Mouse (Mus musculus): ENCODE data around the gene Dazl. TPM values are rescaled to one million over a fixed set of nuclear protein-coding genes. Genes with fewer than 3 reads are reported as not detected.

Gene Dazl
- 0.50 and 0.65 TPM in 2 replicates for polyA plus RNA-seq (2014; fragmentation: Nextera tagmentation; extraction: Ambion mirVana)

GRCm38 (mm10) chr17:50293241-50293731 is at the start of gene Dazl:
Gene Dazl (minus strand): TSS chr17:50293636.
- H3K27me3 ChIP-seq (ENCODE audit: control insufficient read depth, insufficient read depth, low read length) = no peaks in the 10 kb centered on the region

DNA sequence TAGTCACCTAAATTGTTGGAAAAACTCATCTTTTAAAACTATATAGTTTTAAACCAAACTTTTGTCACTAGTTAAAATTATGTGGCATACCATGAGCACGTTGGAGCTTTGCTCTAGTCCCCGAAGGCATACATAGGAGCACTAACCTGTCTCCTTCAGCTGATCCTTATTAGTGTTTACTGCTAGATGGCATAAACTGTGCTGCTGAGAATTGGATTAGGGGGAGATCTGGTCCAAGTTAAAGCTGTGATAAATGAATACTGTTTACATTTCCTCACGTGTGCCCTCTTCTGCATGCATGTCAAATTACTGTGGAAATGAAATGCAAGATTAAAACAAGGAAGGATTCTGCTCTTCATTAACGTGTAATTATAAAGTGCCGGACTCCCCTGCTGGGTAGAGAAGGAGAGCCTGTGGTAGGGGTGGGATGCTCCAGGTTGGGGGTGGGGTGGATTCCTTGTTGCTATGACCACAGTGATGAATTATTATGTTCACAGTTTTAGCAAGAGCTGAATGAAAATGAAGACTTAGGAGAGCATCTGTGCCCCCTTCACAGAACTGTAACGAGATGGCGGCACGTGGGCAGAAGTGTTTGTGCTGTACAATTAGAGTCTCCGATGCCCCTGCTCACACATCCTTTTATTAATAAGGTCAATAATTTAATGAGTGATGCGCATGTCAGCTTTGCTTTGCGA is 48.6 kb upstream of the Dazl start:
- 85% methylated on average over 11 of the region's 11 CpGs for WGBS (ENCODE audit: insufficient replicate concordance)
- no peaks in the 10 kb centered on the region for H3K36me3 ChIP-seq (ENCODE audit: control insufficient read depth, insufficient read depth, low read length)
- H3K9ac ChIP-seq (ENCODE audit: low read depth, low read length) = no peak overlapping the region
- H3K9me3 ChIP-seq (replicated peaks; ENCODE audit: control insufficient read depth, low read length) = no peaks in the 10 kb centered on the region
- no peak overlapping the region for H3K4me3 ChIP-seq (ENCODE audit: low read depth, low read length)
- 0 out of 2 replicates have a peak, but pooled peaks cover 3% of the 10 kb centered on the region for H3K4me1 ChIP-seq (ENCODE audit: control insufficient read depth, insufficient read depth, low read length)
- H3K27me3 ChIP-seq (ENCODE audit: control insufficient read depth, insufficient read depth, low read length) = no peaks in the 10 kb centered on the region
- ATAC-seq (replicated peaks; ENCODE audit: insufficient number of reproducible peaks, low FRiP score, low TSS enrichment) = no peak
- H3K27ac ChIP-seq (ENCODE audit: low read depth, low read length) = no peak overlapping the region
- H3K4me2 ChIP-seq = no peak overlapping the region

More at GRCm38 (mm10) chr17:50293241-50293731, at the start of gene Dazl:
- H3K4me2 ChIP-seq = peak within 1 kb of the TSS; percentile 64
- H3K9me3 ChIP-seq (replicated peaks; ENCODE audit: control insufficient read depth, low read length) = peaks cover 5% of the 10 kb centered on the region
- no peaks in the 10 kb centered on the region for H3K4me1 ChIP-seq (ENCODE audit: control insufficient read depth, insufficient read depth, low read length)
- 89% methylated on average over 43 of the region's 43 CpGs for WGBS (ENCODE audit: insufficient replicate concordance)
- peak within 1 kb of the TSS; percentile 73 for H3K9ac ChIP-seq (ENCODE audit: low read depth, low read length)
- peak within 1 kb of the TSS; percentile 47 for H3K4me3 ChIP-seq (ENCODE audit: low read depth, low read length)
- no peaks in the 10 kb centered on the region for H3K36me3 ChIP-seq (ENCODE audit: control insufficient read depth, insufficient read depth, low read length)
- H3K27ac ChIP-seq (ENCODE audit: low read depth, low read length) = peak within 1 kb of the TSS; percentile 71
- no peak for ATAC-seq (replicated peaks; ENCODE audit: insufficient number of reproducible peaks, low FRiP score, low TSS enrichment)

DNA sequence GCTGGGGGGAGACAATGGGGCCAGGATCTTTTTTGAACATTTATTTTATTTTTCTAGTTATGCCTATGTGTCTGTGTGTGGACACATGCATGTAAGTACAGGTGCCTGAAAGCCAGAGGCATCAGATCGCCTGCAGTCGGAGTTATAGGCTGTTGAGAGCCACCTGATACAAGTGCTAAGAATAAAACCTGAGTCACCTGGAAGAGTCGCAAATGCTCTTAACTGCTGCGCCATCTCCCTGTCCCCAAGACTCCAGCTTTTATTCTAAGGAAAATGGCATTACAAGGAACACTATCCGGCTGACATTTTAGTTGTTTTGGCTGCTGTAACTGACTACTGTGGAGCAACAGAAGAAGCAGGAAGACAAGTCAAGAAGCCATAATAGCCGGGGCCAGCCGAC is 45.5 kb upstream of the Dazl start:
- Histone ChIP-seq H3K27me3 (ENCODE audit: control insufficient read depth, insufficient read depth, low read length) (no peaks in the 10 kb centered on the region), H3K27ac (ENCODE audit: low read depth, low read length) (no peak overlapping the region), H3K36me3 (ENCODE audit: control insufficient read depth, insufficient read depth, low read length) (no peaks in the 10 kb centered on the region), H3K4me1 (ENCODE audit: control insufficient read depth, insufficient read depth, low read length) (0 out of 2 replicates have a peak, but pooled peaks cover 3% of the 10 kb centered on the region), H3K9me3 (replicated peaks; ENCODE audit: control insufficient read depth, low read length) (no peaks in the 10 kb centered on the region), H3K9ac (ENCODE audit: low read depth, low read length) (no peak overlapping the region), H3K4me3 (ENCODE audit: low read depth, low read length) (no peak overlapping the region), H3K4me2 (no peak overlapping the region)
- WGBS (ENCODE audit: insufficient replicate concordance) = 84% methylated on average over 7 of the region's 7 CpGs
- no peak for ATAC-seq (replicated peaks; ENCODE audit: insufficient number of reproducible peaks, low FRiP score, low TSS enrichment)

GRCm38 (mm10) chr17:50335776-50336175 is 42.3 kb upstream of the Dazl start:
- H3K27ac ChIP-seq (ENCODE audit: low read depth, low read length) = no peak overlapping the region
- ATAC-seq (replicated peaks; ENCODE audit: insufficient number of reproducible peaks, low FRiP score, low TSS enrichment) = no peak
- H3K4me2 ChIP-seq = no peak overlapping the region

DNA sequence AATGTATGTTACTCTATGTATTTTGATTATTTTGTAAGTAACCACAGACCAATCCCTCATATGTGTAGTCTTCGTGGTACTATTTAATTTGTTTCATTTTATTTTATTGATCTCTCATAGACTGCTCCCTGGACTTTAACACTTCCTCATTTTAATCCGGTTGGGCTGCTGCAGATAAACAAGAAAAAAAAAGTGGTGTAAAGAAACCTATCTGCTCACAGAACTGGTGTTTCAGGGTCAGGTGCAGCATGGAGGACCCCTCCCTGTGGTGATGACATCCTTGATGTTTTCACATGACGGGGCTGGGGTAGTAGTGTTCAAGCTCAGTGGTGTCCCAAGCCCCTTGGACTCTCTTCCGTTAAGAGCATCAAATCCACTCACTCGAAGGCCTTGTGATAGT is 41.3 kb upstream of the Dazl start:
- no peak for ATAC-seq (replicated peaks; ENCODE audit: insufficient number of reproducible peaks, low FRiP score, low TSS enrichment)
- Histone ChIP-seq H3K27ac (ENCODE audit: low read depth, low read length) (no peak overlapping the region), H3K27me3 (ENCODE audit: control insufficient read depth, insufficient read depth, low read length) (no peaks in the 10 kb centered on the region), H3K4me2 (no peak overlapping the region), H3K4me3 (ENCODE audit: low read depth, low read length) (no peak overlapping the region), H3K4me1 (ENCODE audit: control insufficient read depth, insufficient read depth, low read length) (peaks cover 6% of the 10 kb centered on the region; the same call in 1 of the 2 replicates), H3K9me3 (replicated peaks; ENCODE audit: control insufficient read depth, low read length) (no peaks in the 10 kb centered on the region), H3K9ac (ENCODE audit: low read depth, low read length) (no peak overlapping the region), H3K36me3 (ENCODE audit: control insufficient read depth, insufficient read depth, low read length) (no peaks in the 10 kb centered on the region)
- 73% methylated on average over 5 of the region's 5 CpGs for WGBS (ENCODE audit: insufficient replicate concordance)

More at GRCm38 (mm10) chr17:50335776-50336175, 42.3 kb upstream of the Dazl start:
- no peak overlapping the region for H3K9ac ChIP-seq (ENCODE audit: low read depth, low read length)
- H3K36me3 ChIP-seq (ENCODE audit: control insufficient read depth, insufficient read depth, low read length) = no peaks in the 10 kb centered on the region
- WGBS (ENCODE audit: insufficient replicate concordance) = 85% methylated on average over 2 of the region's 2 CpGs
- no peaks in the 10 kb centered on the region for H3K27me3 ChIP-seq (ENCODE audit: control insufficient read depth, insufficient read depth, low read length)
- H3K9me3 ChIP-seq (replicated peaks; ENCODE audit: control insufficient read depth, low read length) = no peaks in the 10 kb centered on the region
- no peak overlapping the region for H3K4me3 ChIP-seq (ENCODE audit: low read depth, low read length)
- H3K4me1 ChIP-seq (ENCODE audit: control insufficient read depth, insufficient read depth, low read length) = peaks cover 6% of the 10 kb centered on the region; the same call in 1 of the 2 replicates

GRCm38 (mm10) chr17:50332012-50332300 is 38.5 kb upstream of the Dazl start:
- Histone ChIP-seq H3K9me3 (replicated peaks; ENCODE audit: control insufficient read depth, low read length) (no peaks in the 10 kb centered on the region), H3K4me2 (0 out of 2 replicates have a peak overlapping the region, but pooled peaks have one; percentile 8), H3K27me3 (ENCODE audit: control insufficient read depth, insufficient read depth, low read length) (no peaks in the 10 kb centered on the region), H3K36me3 (ENCODE audit: control insufficient read depth, insufficient read depth, low read length) (no peaks in the 10 kb centered on the region), H3K27ac (ENCODE audit: low read depth, low read length) (peak overlapping the region; percentile 23; the same call in 1 of the 2 replicates), H3K4me3 (ENCODE audit: low read depth, low read length) (no peak overlapping the region), H3K9ac (ENCODE audit: low read depth, low read length) (no peak overlapping the region), H3K4me1 (ENCODE audit: control insufficient read depth, insufficient read depth, low read length) (peaks cover 3% of the 10 kb centered on the region; the same call in 1 of the 2 replicates)
- ATAC-seq (replicated peaks; ENCODE audit: insufficient number of reproducible peaks, low FRiP score, low TSS enrichment) = no peak
- WGBS (ENCODE audit: insufficient replicate concordance) = 44% methylated on average over 7 of the region's 7 CpGs

GRCm38 (mm10) chr17:50331171-50332011 is 38.0 kb upstream of the Dazl start:
- peaks cover 3% of the 10 kb centered on the region; the same call in 1 of the 2 replicates for H3K4me1 ChIP-seq (ENCODE audit: control insufficient read depth, insufficient read depth, low read length)
- H3K27me3 ChIP-seq (ENCODE audit: control insufficient read depth, insufficient read depth, low read length) = no peaks in the 10 kb centered on the region
- H3K4me2 ChIP-seq = peak overlapping the region; percentile 24; the same call in 1 of the 2 replicates
- peak overlapping the region; percentile 23; the same call in 1 of the 2 replicates for H3K27ac ChIP-seq (ENCODE audit: low read depth, low read length)
- ATAC-seq (replicated peaks; ENCODE audit: insufficient number of reproducible peaks, low FRiP score, low TSS enrichment) = peak; percentile 46
- WGBS (ENCODE audit: insufficient replicate concordance) = 55% methylated on average over 8 of the region's 8 CpGs
- H3K9ac ChIP-seq (ENCODE audit: low read depth, low read length) = no peak overlapping the region
- no peaks in the 10 kb centered on the region for H3K9me3 ChIP-seq (replicated peaks; ENCODE audit: control insufficient read depth, low read length)
- no peak overlapping the region for H3K4me3 ChIP-seq (ENCODE audit: low read depth, low read length)
- H3K36me3 ChIP-seq (ENCODE audit: control insufficient read depth, insufficient read depth, low read length) = no peaks in the 10 kb centered on the region

DNA sequence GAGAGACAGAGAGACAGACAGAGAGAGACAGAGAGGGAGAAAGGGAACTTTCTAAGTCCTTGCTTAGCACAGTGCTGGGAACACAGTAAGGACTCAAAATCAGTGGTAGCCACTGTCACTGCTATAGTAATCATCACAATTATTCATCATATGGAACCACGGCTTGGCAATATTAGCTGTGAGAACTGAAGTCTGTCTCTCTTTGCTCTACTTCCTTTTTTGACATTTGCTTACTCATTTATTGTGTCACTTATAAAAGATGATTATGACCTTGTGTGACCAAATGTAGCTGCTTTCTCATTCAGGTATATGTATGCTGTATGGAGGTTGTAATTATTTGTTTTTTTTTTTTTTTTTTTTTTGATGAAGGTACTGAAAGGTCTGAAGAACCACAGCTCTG is 36.8 kb upstream of the Dazl start:
- no peaks in the 10 kb centered on the region for H3K9me3 ChIP-seq (replicated peaks; ENCODE audit: control insufficient read depth, low read length)
- WGBS (ENCODE audit: insufficient replicate concordance) = 89% methylated on average over 1 of the region's 1 CpGs
- ATAC-seq (replicated peaks; ENCODE audit: insufficient number of reproducible peaks, low FRiP score, low TSS enrichment) = no peak

More for the DNA sequence above, 36.8 kb upstream of the Dazl start:
- Histone ChIP-seq H3K4me3 (ENCODE audit: low read depth, low read length) (no peak overlapping the region), H3K27me3 (ENCODE audit: control insufficient read depth, insufficient read depth, low read length) (no peaks in the 10 kb centered on the region), H3K27ac (ENCODE audit: low read depth, low read length) (no peak overlapping the region), H3K36me3 (ENCODE audit: control insufficient read depth, insufficient read depth, low read length) (no peaks in the 10 kb centered on the region), H3K9ac (ENCODE audit: low read depth, low read length) (no peak overlapping the region), H3K4me1 (ENCODE audit: control insufficient read depth, insufficient read depth, low read length) (peaks cover 3% of the 10 kb centered on the region; the same call in 1 of the 2 replicates), H3K4me2 (no peak overlapping the region)

Data from heart, embryonic 11.5 days (tissue).